Mouse (Mus musculus) adrenal gland, postnatal 14 days (tissue): ENCODE data around the gene Zfp704. TPM values are rescaled to one million over a fixed set of nuclear protein-coding genes. Genes with fewer than 3 reads are reported as not detected.

Source experiments
- DNase-seq: peaks from one replicate; pipeline ENCODE4 v3.0.0; 2021; ENCODE audit warnings: mixed read lengths
- total RNA-seq: library from RNA; stranded (reverse); gene quantifications from 2 replicates; pipeline ENCODE4 v1.2.3, GENCODE M21; 2021

Gene Zfp704
- total RNA-seq, 1 experiment from 2014 or later: 14.6 TPM

GRCm38 (mm10) chr3:9519491-9519890 lies 90.4 kb downstream of the Zfp704 start:
- no peak for DNase-seq

- DNase-seq: no peak
Measured at GRCm38 (mm10) chr3:9518936-9519335, 90.9 kb downstream of the Zfp704 start.

DNA sequence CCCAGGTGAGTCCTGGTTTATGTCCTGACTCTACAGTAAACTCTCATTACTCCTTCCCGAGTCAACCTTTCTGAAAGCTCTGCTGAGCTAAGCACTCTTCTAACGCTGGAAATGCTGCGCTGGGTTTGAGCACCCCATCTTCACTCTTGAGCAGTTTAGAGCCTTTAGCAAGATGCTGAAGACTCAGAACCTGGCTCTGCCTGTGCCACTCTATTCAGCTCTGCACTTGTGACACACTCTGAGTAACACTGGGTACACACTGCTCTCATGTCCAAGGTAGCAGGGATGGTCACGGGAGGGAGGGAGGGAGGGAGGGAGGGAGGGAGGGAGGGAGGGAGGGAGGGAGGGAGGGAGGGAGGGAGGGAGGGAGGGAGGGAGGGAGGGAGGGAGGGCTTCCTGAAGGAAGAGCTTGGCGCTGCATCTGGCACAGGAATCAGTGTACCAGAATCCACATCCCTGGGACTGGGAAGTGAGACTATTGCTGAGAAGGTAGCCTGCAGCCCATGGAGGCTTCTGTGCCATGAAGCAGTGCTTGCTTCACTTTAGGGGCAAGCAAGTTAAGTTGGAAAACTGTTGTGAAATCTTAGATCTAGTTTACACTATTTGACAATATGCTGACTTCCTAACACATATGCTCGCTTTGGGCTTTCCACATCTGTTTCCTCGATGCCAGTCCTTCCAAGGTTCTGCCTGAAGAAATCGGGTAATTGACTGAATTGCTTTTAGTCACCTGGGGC lies 93.6 kb downstream of the Zfp704 start:
- peak; percentile 34 for DNase-seq

GRCm38 (mm10) chr3:9515527-9515926 lies 94.4 kb downstream of the Zfp704 start:
- DNase-seq: no peak

DNA sequence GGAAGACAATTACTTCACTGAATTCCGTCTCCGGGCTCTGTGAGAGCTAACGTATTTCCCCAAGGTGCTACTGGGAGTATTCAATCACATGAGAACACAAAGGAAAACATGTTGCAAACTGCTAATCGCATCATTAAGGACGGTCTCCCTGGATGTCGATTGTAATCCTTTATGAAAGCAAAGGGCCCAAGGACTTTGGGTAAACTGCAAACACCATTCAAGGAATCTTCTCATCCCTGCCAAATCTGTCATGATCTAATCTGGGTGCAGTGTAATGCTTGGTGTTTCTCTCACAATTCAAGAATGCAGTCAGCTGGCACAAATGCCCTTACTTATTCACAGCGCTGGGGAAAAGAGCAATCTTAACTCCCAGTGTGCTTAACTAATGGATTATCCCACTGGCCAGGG lies 96.2 kb downstream of the Zfp704 start:
- no peak for DNase-seq

GRCm38 (mm10) chr3:9512199-9512598 lies 97.7 kb downstream of the Zfp704 start:
- DNase-seq: no peak

- DNase-seq: no peak
Measured at GRCm38 (mm10) chr3:9505692-9506211, 104.1 kb downstream of the Zfp704 start.

GRCm38 (mm10) chr3:9504371-9504770 lies 105.5 kb downstream of the Zfp704 start:
- DNase-seq: no peak

DNA sequence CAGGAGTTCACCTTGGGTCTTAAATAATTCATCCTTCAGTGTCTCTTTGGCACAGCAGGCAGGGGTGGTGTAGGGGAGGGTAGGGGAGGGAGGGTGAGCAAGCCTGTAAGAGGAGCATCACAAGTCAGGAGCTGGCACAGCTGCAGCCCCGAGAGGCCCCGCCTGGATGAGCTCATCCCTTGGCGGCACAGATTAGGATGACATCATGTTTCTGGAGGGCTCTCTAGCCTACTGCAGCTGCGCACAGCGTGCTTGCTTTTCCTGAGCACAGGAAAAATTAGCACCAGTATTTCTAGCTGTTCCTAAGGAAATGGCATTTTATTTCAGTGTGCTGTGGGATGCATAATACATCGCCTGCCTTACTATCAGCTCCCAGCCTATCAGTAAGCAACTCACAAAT lies 109.2 kb downstream of the Zfp704 start:
- DNase-seq: peak; percentile 95

- peak; percentile 62 for DNase-seq
Measured at GRCm38 (mm10) chr3:9499994-9500553, 109.8 kb downstream of the Zfp704 start.

DNA sequence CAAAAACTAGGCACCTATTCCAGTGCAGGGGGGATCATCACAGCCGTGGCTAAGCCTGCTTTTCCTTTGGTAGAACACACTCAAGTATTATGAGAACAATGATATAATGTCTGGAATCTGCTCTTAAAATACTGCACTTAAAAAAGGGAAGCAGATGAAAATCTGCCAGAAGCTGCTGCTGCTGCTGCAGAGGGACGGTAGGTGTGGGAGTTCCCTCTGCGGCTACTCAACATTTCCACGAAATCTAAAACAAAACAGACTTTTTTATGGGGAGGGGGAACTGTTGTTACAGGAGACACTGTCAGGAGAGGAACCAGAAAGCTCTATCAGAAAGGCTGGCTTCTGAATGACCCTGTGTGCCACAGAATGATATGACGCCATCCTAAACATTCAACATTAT lies 110.4 kb downstream of the Zfp704 start:
- DNase-seq: no peak

DNA sequence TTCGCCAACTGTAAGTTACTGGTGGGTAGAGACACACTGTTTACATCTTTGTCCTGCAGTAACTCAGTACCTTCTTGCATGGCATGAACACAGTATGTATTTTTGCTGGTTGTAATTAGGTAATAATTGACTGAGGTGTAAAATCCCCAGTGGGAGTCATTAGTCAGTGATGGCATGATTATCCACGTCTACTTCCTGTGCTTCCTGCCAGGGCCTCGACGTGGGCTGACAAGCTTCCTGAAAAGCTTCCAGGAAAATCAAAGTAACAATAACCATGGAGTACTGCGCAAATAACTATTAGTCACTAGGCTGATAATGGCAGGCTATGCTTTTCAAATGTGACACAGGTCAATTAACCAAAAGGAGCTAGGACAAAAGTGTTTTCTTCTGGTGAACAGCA lies 112.6 kb downstream of the Zfp704 start:
- DNase-seq: no peak

GRCm38 (mm10) chr3:9491766-9492283 lies 118.1 kb downstream of the Zfp704 start:
- no peak for DNase-seq

DNA sequence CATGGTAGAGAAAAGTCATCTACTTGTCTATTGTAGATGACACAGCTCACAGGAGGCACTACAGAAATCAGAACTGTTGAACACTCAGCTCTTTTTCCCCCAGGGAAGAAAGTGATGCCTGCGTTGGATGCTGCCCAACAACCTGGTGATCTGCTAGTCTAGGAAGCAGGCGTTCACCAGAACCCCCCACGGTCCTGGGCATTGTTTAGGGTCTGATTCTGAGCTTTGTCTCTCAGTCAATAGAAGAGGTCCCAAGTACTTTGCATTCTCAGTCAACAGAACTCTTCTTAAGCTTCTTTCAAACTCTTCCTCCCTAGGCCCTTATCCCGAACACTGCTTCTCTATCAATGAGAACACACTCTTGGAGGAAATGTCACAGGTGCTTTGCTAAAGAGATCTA lies 122.2 kb downstream of the Zfp704 start:
- DNase-seq: no peak

DNA sequence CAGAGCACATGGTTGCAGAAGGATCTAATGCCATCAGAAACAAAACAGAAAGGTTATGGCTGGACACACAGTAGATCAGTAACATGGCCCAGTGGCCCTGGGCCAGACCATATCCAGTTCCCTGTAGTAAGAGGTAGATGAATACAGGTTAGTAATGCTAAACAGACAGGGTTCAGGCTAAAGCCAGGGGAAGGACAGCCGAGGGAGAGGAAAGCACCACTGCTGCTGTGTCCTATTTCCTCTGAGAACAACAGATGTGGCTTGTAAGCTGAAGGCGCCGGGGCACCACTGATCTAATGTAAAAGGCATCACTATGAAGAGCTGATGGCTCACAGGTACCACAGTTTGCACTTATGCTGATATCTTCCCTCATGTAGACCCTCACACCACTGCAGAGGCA lies 124.4 kb downstream of the Zfp704 start:
- no peak for DNase-seq

DNA sequence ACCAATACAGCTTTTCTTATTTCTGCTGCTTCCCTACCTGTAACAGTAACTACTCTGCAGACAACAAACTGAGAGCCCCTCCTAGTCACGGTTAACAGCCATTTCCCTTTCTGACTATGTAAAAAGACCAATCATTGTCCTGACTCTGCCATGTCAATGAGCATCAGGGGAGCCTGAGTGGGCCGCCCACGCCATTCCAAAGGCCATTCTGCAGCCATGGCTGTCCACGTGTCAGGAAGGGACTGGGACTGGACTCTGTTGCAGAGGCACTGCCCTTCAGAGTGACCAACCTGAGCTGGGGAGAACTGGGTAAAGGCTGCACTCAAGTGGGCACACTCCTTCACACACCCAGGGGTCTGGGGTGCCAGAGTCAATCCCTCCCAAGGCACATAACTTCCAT lies 127.9 kb downstream of the Zfp704 start:
- DNase-seq: no peak

GRCm38 (mm10) chr3:9481358-9481757 lies 128.5 kb downstream of the Zfp704 start:
- peak; percentile 35 for DNase-seq

- DNase-seq: no peak
Measured at GRCm38 (mm10) chr3:9480936-9481335, 128.9 kb downstream of the Zfp704 start.

- no peak for DNase-seq
Measured at GRCm38 (mm10) chr3:9477386-9477785, 132.5 kb downstream of the Zfp704 start.

- no peak for DNase-seq
Measured at GRCm38 (mm10) chr3:9476336-9476735, 133.5 kb downstream of the Zfp704 start.

- no peak for DNase-seq
Measured at GRCm38 (mm10) chr3:9475501-9475900, 134.4 kb downstream of the Zfp704 start.

GRCm38 (mm10) chr3:9474331-9474730 lies 135.6 kb downstream of the Zfp704 start:
- no peak for DNase-seq

GRCm38 (mm10) chr3:9466287-9466686 lies 143.6 kb downstream of the Zfp704 start:
- peak; percentile 67 for DNase-seq

DNA sequence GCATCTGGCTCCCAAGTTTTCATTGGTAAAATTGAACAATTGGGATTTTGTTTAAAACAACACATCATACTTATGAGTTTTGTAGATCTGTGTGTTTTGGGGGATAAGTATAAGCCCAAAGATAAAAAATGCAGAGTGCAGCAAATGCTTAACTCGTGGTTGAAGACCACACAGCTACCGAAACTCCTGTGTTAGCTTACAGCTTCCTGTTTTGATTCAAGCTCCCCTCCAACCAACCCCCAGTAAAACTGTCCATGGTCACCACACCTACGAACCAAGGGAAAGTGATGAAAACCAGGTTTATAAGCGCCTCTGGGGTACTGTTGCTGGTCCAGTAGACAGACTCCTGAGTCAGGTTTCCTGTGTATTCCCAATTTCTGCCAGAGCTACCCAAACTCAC lies 144.2 kb downstream of the Zfp704 start:
- no peak for DNase-seq
